Mouse (Mus musculus) left cerebral cortex, postnatal 4 days (tissue): ENCODE measurements around the gene Mcf2. TPM values are rescaled to one million over a fixed set of nuclear protein-coding genes. Genes with fewer than 3 reads are reported as not detected.

Experiments used
- DNase-seq: peaks from one replicate; pipeline ENCODE4 v3.0.0-alpha.2; 2022
- intact Hi-C: fragments of 180-260 bp; cut with DNase I; formaldehyde crosslinking; loops from one replicate; pipeline ENCODE4 v1.15.1; 2025
- total RNA-seq, 2 experiments: library from RNA; stranded (reverse); gene quantifications; 2 replicates each; pipeline ENCODE4 v1.2.3; 2021

Gene Mcf2
- total RNA-seq = 1 to 10 TPM; 3.4 to 3.7 TPM

DNA sequence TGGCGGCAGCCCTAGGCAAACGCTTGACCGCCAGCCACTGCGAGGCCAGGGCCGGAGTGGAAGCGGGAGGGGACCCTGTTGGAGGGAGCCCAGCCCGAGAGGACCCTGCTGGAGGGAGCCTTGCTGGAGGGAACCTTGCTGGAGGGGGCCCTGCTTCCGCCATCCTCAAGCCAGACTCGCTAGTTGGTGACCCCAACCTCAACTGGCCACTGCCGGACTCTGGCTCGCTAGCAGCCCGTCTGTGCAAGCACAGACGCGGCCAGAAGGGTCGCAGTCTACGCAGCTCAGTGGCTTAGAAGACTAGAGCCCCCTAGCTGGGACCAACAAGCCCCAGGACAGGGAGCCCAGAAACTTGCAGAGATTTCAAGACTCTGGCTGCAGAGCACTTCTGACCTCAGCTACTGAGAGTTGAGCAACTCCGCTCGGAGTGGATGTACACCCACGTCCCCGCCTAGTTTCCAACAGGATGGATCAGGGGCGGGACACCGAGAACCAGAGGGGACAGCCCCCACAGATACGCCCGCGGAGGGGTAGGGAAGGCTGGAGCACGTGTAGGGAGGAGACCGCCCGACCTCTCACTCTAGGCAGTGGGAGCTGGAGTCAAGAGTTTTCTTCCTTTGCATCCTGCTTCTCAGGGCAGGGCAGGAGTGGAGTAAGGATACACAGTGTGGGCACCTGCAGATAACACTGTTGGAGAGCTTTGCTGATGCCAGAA lies at the start of gene Mcf2:
Gene Mcf2 (minus strand): TSS at position 346 of the 715 bp plus-strand sequence.
- peak; percentile 15 for DNase-seq
- intact Hi-C loops = no loop called here

DNA sequence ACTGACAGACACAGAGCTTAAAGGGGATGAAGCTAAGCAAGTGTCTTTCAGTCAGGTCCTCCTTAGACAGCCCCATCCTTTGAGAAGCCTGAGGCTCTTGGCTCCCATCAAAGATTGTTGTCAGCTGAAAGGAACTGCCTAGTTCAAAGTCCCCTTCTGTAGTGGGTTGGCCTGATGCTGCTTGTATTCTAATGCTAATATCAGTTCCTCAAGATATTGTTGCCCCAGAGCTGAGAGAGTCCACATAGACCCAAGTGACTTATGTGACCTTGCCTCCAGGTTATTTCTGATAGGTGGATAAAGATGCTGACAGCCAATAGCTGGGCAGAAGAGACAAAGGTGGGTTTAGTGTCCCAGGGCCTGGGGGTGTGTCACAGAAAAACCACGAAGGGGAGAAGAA lies 8.8 kb upstream of the Mcf2 start:
- intact Hi-C loops = no loop called here
- no peak for DNase-seq

DNA sequence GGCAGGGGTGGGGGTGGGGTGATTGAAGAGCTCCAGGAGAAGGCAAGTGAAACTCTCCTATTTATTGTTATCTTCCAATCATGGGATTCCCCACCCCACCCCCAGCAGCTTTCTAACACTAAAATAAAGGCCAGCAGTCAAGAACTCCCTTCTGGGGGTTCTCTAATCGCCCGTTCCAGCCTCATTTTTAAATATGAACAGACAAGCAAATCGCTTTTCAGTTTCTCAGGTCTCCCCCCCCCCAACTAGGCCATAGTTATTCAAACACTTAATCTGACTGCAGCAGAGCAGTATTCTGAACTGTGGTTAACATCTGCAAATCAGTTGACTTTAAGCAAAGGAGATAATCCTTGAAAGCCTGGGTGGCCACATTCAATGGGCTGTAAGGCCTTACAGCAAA lies 3.7 kb upstream of the Mcf2 start:
- no peak for DNase-seq
- intact Hi-C loops = no loop called here

DNA sequence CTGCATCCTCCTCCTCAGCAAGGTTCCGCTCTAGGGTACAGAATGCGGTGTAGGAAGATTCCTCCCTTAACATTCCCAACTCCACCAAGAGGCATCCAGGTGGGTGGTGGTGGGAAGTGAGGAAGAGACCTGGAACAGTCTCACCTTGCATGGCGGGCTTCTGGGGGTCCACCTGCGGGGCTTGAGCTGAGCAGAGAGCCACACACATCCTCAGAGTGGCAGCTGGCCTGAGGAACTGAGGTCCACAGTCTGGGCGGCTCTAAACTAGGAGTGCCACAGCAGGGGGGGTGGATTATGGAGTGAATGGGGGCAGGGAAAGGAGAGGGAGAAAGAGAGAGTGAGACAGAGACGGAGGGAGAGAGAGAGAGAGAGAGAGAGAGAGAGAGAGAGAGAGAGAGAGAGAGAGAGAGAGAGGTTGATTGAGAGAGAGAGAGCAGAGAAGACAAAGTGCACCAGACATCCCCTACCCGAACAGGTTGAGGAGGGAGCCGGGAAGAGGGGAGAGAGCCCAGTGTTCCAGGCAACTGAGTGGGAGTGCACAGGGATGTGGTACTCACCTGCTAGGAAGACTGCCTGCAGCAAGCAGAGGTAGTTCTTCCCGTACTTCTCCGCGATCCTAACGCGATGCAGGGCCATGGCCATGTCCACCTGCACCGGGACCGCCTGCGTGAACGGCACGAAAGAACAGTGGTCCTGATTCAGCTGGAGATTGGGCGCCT lies 705 bp downstream of the Mcf2 start:
- peak; percentile 1 for DNase-seq
- intact Hi-C loops = no loop called here

DNA sequence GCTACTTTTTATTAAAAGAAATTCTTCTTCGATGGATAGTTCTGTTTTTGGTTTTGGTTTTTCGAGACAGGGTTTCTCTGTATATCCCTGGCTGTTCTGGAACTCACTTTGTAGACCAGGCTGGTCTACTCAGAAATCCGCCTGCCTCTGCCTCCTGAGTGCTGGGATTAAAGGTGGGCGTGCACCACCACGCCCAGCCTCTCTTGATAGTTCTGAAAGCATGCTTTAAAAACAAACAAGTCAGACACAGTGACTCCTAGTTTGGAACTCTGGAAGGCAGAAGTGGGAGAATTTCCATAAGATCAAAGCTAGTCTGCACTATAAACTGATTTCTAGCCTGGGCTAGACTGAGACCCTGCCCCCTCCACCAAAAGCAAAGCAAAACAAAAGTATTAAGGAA lies 8.8 kb downstream of the Mcf2 start:
- no peak for DNase-seq
- intact Hi-C loops = no loop called here

DNA sequence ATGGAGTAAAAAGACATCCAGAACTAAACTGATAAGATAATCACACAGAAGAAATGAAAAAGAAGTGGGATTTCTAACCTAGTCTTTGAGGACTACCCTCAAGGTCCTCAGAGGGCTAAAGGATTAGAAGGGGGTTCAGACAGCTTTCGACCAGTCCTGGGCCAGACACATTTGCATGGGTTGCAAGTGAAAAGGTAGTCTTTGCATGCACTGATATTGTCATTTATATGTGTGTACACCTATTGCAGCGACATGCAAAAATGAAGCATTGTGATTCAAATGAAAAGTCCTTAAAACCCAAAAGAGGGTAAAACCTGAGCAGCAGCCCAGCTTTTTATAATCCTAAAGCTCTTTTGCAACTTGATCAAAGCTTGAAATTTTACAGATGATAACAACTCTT lies 9.4 kb downstream of the Mcf2 start:
- no peak for DNase-seq
- intact Hi-C loops = no loop called here

- DNase-seq = no peak
- intact Hi-C loops = no loop called here
Observed at GRCm38 (mm10) chrX:60168796-60169195, 10.1 kb downstream of the Mcf2 start.

GRCm38 (mm10) chrX:60147268-60147974 lies 31.5 kb downstream of the Mcf2 start:
- intact Hi-C loops = no loop called here
- no peak for DNase-seq

DNA sequence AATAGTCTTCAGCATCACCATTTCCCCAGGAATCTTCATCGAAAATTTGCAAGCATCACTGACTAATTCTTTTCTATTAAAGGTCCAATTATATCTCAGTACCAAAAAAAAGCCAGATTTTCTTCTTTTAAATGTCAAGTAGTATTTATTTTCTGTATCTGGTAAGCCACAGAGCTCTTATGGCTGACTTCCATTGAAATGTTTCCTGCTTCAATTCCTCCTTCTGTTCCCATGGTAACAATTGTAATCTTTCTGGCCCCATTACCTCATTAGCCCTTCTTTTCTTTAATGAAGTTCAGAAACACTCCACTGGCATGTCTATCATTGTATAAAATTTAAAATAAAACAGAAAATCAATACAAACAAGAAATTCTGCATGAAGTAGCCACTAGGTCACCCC lies 103.5 kb downstream of the Mcf2 start:
- DNase-seq = no peak
- intact Hi-C loops = no loop called here

GRCm38 (mm10) chrX:60055185-60055584 lies 123.7 kb downstream of the Mcf2 start:
- intact Hi-C loops = no loop called here
- DNase-seq = no peak

DNA sequence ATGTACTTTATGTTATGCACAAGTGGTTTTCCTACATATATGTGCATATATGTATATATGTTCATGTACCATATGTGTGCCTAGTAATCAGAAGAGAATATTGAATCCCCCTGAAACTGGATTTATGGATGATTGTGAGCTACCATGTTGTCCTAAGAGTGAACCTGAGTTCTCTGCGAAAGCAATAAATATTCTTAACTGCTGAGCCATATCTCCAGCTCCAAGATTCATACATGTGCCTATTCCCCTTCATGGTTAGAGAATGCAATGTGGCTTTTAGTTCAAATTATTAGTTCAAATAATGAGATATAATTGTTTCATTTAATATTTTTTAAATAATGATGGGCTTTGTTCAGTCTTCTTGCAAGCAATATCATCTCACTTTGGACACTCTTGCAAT lies 124.1 kb downstream of the Mcf2 start:
- no peak for DNase-seq
- intact Hi-C loops = no loop called here

DNA sequence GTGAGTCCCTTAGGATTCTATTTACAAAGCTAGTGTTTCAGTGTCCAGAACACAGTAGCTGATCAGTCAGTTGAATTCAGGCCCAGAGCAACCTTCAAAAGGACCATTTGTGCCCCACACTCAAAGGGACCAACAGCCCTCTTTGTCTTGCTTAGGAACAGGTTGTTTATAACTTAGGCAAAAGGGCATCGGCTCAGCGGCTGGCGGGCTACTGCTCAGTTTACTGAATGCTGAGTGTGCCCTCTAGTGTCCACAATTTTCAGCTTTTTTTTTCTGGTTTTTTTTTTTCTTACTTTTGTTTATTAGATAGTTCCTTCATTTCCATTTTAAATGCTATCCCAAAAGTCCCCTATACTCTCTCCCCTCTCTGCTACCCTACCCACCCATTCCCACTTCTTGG lies 152.2 kb downstream of the Mcf2 start:
- intact Hi-C loops = loop anchor here (10.0 kb wide), 2 partner anchors 462 to 842 kb away; partner anchors contain the start of gene Fgf13

DNA sequence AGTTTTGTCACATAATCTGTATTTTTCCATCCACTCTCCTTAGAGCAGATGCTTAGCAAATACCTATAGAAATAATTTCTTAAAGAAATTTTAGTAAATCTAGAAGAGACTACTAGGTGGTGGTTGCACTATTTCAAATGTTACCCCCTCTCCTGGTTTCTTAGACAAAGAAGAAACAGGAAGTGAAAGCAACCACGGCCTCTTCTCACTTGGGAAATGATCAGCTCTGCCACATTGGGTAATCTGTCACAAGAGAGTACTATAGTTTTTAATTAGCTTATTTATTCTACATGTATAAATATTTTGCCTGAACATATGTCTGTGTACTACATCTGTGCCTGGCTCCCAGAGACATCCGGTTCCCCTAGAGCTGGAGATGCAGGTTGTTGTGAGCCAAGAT lies 157.3 kb downstream of the Mcf2 start:
- intact Hi-C loops = loop anchor here (10.0 kb wide), 2 partner anchors 457 to 837 kb away; partner anchors contain the start of gene Fgf13
- no peak for DNase-seq

More for the DNA sequence above, 152.2 kb downstream of the Mcf2 start:
- DNase-seq = peak; percentile 32

- no peak for DNase-seq
- intact Hi-C loops = loop anchor here (10.0 kb wide), 2 partner anchors 456 to 836 kb away; partner anchors contain the start of gene Fgf13
Observed at GRCm38 (mm10) chrX:60021007-60021406, 157.9 kb downstream of the Mcf2 start.

GRCm38 (mm10) chrX:60014588-60014987 lies 164.3 kb downstream of the Mcf2 start:
- DNase-seq = no peak
- intact Hi-C loops = no loop called here

- intact Hi-C loops = no loop called here
- peak; percentile 27 for DNase-seq
Observed at GRCm38 (mm10) chrX:60013084-60013676, 165.7 kb downstream of the Mcf2 start.

Other genes starting within 250 kb of the Mcf2 start
- under 1 TPM in 1 of 2 experiments, not detected in 1; 0.12 TPM for gene F9, start 179.6 kb downstream of the Mcf2 start, total RNA-seq